Mouse (Mus musculus): ENCODE data around the gene Top3b. TPM values are rescaled to one million over a fixed set of nuclear protein-coding genes. Genes with fewer than 3 reads are reported as not detected.

Gene Top3b
- polyA plus RNA-seq, 1 experiment = 26.0 TPM

DNA sequence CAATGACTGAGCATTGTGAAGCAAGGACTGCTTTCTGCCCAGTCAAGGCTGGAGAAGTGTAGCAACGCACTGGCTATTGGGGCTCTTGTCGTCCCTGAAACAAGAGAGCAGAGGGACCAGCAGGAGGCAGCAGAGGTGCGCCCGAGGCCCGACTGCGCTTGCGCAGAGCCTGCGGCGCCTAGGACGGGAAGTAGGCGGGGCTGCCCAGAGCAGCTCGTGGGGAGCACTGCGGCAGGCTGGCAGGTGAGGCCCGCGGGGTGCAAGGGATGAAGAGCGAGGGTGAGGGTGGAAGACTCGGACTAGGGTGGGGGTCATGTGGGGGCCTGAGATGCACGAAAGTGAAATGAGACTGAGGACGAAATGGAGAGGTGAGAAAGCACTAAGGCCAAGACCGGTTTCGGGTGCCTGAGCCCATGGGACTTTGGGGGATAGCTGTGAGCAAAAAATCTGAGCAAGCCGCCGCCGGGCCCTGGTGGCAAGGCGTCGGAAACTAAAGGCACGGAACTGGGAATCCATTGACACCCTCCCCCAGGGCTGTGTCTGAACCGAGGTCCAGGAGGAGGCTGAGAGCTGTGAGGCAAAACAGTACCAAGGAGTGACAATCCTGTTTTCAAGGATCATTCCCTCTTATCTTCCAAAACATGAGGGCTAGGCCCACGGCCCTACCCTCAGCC lies 26.0 kb downstream of the Top3b start, which contains the start of gene Ppm1f:
Ppm1f (plus strand) TSS at position 88 of the 674 bp plus-strand sequence.
- Histone ChIP-seq H3K4me1 (peaks cover 41% of the 10 kb centered on the region), H3K27me3 (replicated peaks) (no peaks in the 10 kb centered on the region), H3K4me3 (replicated peaks) (peak within 1 kb of the TSS; percentile 95), H3K9me3 (no peaks in the 10 kb centered on the region), H3K36me3 (replicated peaks; ENCODE audit: low read length) (peaks cover 40% of the 10 kb centered on the region)
- TF ChIP-seq FLI1 (IDR thresholded peaks at IDR 0.05; ENCODE audit: low read length) = no peak
- no peak for TF ChIP-seq GATA1 (IDR thresholded peaks at IDR 0.05; ENCODE audit: borderline replicate concordance, low read length)

DNA sequence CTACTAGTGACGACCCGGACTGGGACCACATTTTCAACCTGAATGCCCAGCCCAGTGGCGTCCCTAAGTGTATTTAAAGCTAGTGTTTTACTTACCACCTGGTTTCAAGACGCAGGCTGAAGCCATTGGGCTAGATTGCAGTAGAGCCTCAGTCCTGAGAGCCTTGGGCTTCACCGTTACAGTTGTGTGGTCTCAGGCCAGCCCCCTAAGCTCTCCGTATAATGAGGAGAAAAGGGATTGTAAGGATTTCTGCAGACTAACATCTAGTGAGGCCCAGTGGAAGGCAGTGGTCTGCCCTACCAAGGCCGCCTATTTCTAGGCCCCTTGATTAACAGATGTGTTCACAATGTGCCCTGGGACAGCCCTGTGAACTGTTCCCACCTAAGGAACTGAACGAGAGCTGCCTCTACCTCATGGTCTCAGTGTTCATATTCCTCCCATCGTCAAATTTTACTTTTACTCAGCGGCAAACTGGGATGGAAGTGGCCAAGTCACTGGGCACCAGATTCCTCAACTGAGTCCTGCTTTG lies 26.6 kb downstream of the Top3b start:
- Histone ChIP-seq H3K36me3 (replicated peaks; ENCODE audit: low read length) (peaks cover 34% of the 10 kb centered on the region), H3K4me3 (replicated peaks) (peak overlapping the region; percentile 95), H3K4me1 (peaks cover 41% of the 10 kb centered on the region), H3K9me3 (no peaks in the 10 kb centered on the region), H3K27me3 (replicated peaks) (no peaks in the 10 kb centered on the region)
- TF ChIP-seq GATA1 (IDR thresholded peaks at IDR 0.05; ENCODE audit: borderline replicate concordance, low read length) = no peak
- TF ChIP-seq FLI1 (IDR thresholded peaks at IDR 0.05; ENCODE audit: low read length) = no peak

DNA sequence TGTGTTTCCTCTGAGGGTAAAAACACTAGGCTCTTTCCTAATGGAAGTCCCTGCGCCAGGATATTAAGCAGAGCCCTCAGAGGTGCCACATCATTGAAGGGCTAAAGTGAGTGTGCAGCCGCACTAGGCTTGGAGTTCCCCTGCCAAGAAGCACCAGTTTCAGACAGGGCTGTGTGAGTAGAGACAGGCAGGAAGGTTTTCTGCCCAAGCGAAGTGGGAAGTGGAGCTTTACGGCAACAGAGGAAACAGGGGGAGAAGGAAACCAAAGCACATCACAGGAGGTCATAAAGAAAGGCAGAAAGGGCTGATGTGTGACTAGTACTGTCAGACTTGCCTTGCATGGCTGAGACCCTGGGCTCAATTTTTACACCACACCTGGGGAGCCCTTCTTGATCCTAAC lies 31.8 kb downstream of the Top3b start:
- Histone ChIP-seq H3K4me3 (replicated peaks) (no peak overlapping the region), H3K9me3 (no peaks in the 10 kb centered on the region), H3K36me3 (replicated peaks; ENCODE audit: low read length) (peaks cover 34% of the 10 kb centered on the region), H3K27me3 (replicated peaks) (no peaks in the 10 kb centered on the region), H3K4me1 (peaks cover 30% of the 10 kb centered on the region)
- no peak for TF ChIP-seq FLI1 (IDR thresholded peaks at IDR 0.05; ENCODE audit: low read length)
- no peak for TF ChIP-seq GATA1 (IDR thresholded peaks at IDR 0.05; ENCODE audit: borderline replicate concordance, low read length)

DNA sequence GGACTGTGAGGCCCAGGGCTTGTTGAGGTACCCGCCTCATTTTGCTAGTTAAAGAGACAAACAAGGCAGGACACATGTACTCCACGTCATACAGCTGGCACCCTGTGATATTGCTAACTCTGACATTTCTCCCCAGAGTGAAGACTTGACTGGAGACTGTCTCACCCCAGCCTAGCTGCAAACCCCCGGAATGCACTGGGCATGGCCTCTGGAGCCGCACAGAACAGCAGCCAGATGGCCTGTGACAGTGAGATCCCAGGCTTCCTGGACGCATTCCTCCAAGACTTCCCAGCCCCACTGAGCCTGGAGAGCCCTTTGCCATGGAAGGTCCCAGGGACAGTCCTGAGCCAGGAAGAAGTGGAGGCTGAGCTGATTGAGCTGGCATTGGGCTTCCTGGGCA lies 32.7 kb downstream of the Top3b start:
- peaks cover 31% of the 10 kb centered on the region for H3K4me1 ChIP-seq
- TF ChIP-seq GATA1 (IDR thresholded peaks at IDR 0.05; ENCODE audit: borderline replicate concordance, low read length) (no peak), FLI1 (IDR thresholded peaks at IDR 0.05; ENCODE audit: low read length) (no peak)
- no peak overlapping the region for H3K4me3 ChIP-seq (replicated peaks)
- no peaks in the 10 kb centered on the region for H3K9me3 ChIP-seq
- no peaks in the 10 kb centered on the region for H3K27me3 ChIP-seq (replicated peaks)
- H3K36me3 ChIP-seq (replicated peaks; ENCODE audit: low read length) = peaks cover 40% of the 10 kb centered on the region

DNA sequence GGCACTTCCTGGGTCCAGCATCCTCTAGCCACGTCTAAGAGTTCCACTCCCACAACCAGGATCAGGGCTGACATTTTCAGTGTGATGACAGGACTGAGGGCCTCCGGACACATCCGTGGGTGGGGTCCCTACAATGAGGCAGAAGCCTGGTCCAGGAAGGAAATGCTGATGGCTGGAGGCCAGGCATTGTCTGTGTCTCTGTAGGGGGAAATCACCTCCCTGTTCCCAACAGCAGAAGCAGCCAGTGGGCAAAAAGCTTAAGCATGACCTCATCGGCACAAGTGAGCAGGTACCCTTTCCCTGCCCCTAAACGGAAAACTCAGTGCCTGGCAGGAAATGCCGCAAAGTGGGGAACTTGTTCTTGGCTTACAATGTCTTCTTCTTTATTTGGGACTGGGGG lies 37.3 kb downstream of the Top3b start:
- TF ChIP-seq FLI1 (IDR thresholded peaks at IDR 0.05; ENCODE audit: low read length) (no peak), GATA1 (IDR thresholded peaks at IDR 0.05; ENCODE audit: borderline replicate concordance, low read length) (no peak)
- H3K36me3 ChIP-seq (replicated peaks; ENCODE audit: low read length) = peaks cover 72% of the 10 kb centered on the region
- no peak overlapping the region for H3K4me3 ChIP-seq (replicated peaks)
- no peaks in the 10 kb centered on the region for H3K9me3 ChIP-seq
- no peaks in the 10 kb centered on the region for H3K27me3 ChIP-seq (replicated peaks)
- H3K4me1 ChIP-seq = peaks cover 38% of the 10 kb centered on the region

DNA sequence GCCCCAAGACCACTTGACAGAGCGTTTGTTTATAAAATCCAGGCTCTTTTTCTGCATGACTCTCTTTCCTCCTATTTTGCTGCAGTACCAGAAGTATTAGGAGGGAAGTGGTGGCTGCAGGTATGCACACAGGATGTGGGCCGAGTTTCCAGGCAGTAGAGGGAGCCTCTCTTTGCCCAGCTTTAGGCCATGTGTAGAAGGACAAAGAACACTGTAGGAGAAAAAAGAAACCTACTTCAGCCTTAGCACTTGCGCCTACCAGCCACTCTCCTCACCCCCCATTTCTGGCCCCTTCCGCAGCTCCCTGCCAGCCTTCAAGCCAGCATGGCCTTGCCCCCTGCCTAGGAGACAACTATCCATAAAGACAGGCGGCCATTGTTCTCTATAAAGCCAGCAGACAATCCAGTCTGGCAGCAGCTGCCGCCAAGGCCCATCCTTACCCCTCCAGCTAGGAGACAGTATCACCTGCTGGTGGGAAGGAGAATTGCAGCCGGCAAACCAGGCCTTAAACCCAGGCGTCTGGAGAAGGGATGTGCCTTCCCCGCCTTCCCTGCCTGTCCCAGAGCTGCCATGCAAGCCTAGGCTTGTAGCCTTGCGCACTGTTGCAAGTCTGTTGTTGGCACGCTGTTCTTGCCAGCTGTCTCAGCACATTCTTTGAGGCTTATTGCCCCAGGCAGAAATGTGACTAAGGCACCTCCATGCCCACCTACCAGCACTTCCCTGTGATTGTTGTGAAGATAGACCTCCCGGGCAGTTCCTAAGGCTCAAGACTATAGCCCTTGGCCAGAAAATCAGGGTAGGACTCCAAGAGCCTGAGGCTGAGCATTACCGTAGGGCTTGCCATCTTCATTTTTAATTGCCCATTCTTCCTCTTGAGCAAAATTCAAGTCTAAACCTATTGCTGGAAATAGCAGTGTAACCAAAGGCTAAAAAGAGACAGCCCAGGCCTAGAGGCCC lies 41.4 kb downstream of the Top3b start:
- peaks cover 27% of the 10 kb centered on the region for H3K4me1 ChIP-seq
- H3K9me3 ChIP-seq = no peaks in the 10 kb centered on the region
- no peaks in the 10 kb centered on the region for H3K27me3 ChIP-seq (replicated peaks)
- H3K4me3 ChIP-seq (replicated peaks) = no peak overlapping the region
- peaks cover 73% of the 10 kb centered on the region for H3K36me3 ChIP-seq (replicated peaks; ENCODE audit: low read length)
- TF ChIP-seq GATA1 (IDR thresholded peaks at IDR 0.05; ENCODE audit: borderline replicate concordance, low read length) (no peak), FLI1 (IDR thresholded peaks at IDR 0.05; ENCODE audit: low read length) (no peak)

DNA sequence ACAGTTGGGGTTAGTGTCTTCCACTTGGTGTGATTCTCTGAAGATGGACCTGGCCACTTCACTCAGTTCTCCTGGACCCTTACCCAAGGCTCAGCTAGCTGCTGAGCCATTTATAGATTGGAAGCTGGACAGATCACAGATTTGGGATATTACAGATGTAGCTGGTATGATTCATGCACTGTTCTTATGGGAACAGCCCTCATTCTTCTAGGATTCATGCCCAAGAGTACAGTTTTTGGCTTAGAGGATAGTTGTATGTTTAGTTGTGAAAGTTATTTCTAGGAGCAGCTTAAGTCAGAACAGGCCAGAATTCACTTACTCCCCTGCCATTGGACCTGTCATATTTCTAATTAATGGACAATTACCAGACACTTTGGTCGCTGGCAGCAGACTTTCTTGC lies 42.9 kb downstream of the Top3b start:
- no peak for TF ChIP-seq GATA1 (IDR thresholded peaks at IDR 0.05; ENCODE audit: borderline replicate concordance, low read length)
- no peak for TF ChIP-seq FLI1 (IDR thresholded peaks at IDR 0.05; ENCODE audit: low read length)

DNA sequence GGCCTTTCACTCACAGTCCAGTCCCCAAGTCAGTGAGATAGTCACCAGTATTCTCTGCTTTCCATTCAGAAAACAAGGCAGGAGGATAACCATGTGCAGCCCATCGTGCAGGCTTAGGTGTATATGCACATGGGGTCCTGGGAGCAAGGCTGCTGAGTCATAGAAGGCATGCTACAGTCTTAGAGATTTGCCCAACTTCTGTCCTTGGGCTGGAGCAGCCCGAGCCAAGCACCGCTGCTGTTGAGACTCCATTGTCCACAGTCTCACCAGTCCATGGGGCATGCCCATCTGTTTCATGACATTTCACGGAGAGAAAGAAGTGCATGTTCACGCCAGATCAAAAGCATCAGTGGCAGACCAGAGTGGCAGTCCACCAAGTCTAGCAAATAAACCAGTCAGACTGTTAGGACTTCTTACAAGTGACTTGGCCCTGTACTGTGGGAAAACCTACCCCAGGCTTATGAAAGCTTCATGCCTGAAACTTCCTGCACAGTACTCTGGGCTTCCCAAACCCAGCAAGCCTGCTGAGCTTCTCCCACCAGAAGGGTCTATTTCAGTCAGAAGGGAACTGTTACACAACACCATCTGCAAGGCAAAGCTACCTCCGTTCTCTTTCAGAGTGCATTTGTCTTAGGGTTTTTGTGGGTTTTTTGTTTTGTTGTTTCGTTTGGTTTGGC lies 48.0 kb downstream of the Top3b start:
- no peak for TF ChIP-seq GATA1 (IDR thresholded peaks at IDR 0.05; ENCODE audit: borderline replicate concordance, low read length)
- TF ChIP-seq FLI1 (IDR thresholded peaks at IDR 0.05; ENCODE audit: low read length) = no peak
- H3K27me3 ChIP-seq (replicated peaks) = no peaks in the 10 kb centered on the region
- H3K36me3 ChIP-seq (replicated peaks; ENCODE audit: low read length) = peaks cover 76% of the 10 kb centered on the region
- no peaks in the 10 kb centered on the region for H3K9me3 ChIP-seq
- H3K4me3 ChIP-seq (replicated peaks) = no peak overlapping the region
- H3K4me1 ChIP-seq = peaks cover 32% of the 10 kb centered on the region

More for the DNA sequence above, 42.9 kb downstream of the Top3b start:
- Histone ChIP-seq H3K4me1 (peaks cover 15% of the 10 kb centered on the region), H3K27me3 (replicated peaks) (no peaks in the 10 kb centered on the region), H3K36me3 (replicated peaks; ENCODE audit: low read length) (peaks cover 82% of the 10 kb centered on the region), H3K9me3 (no peaks in the 10 kb centered on the region), H3K4me3 (replicated peaks) (no peak overlapping the region)

DNA sequence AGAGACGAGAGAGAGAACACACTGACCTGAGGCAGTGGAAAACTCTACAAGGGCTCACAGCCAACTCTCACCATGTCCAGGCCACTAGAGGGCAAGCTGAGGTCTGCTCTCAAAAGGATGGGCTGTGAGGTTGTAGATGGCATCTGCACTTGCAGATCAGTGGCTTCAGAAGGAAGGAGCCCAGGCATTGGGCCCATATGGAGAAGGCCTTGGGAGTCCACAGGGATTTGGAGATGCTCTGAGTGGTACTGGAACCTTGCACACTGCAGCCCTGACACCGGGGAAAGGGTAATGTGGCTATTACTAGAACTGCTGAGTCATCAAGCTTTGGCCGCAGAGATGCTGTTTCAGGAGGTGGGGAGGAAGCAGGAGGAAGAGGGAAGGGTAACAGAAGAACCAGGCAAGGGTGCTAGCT lies 50.5 kb downstream of the Top3b start:
- Histone ChIP-seq H3K4me3 (replicated peaks) (peak overlapping the region; percentile 71), H3K27me3 (replicated peaks) (no peaks in the 10 kb centered on the region), H3K36me3 (replicated peaks; ENCODE audit: low read length) (peaks cover 65% of the 10 kb centered on the region), H3K9me3 (no peaks in the 10 kb centered on the region), H3K4me1 (peaks cover 32% of the 10 kb centered on the region)
- TF ChIP-seq GATA1 (IDR thresholded peaks at IDR 0.05; ENCODE audit: borderline replicate concordance, low read length) (no peak), FLI1 (IDR thresholded peaks at IDR 0.05; ENCODE audit: low read length) (no peak)
